Mouse (Mus musculus) lung, postnatal 0 days (tissue): ENCODE results near the gene Ppm1e.

Experiments
- CTCF ChIP-seq: IDR thresholded peaks from 2 replicates; pipeline ENCODE4 v1.5.1; 2016; ENCODE audit warnings: antibody characterized with exemption, mild to moderate bottlenecking
- EP300 ChIP-seq: IDR thresholded peaks from 2 replicates; pipeline ENCODE4 v1.6.1; 2016; ENCODE audit warnings: antibody characterized with exemption, mild to moderate bottlenecking, control low read depth

DNA sequence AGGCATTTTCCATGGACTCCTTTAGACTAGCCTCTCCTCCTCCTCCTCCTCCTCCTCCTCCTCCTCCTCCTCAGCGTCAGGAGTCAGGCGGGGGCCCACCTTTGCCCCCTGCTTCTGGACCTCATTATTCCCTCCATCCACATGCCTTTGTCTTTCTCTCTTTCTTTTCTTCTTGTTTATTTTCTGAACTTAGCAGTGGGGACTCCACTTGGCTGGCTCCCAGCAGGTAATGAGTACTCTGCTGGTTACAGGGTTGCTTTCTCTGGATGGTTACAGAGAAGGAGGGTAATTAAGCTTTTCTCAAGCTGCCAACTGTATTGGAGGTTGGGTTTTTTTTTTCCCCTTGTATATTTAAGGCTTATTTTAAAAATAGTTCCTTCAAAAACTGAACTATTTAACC is 87.9 kb downstream of the Ppm1e start:
- TF ChIP-seq CTCF, result no peak
- no peak for TF ChIP-seq EP300
